Mouse (Mus musculus) midbrain, embryonic 16.5 days (tissue): Measurements from ENCODE around the gene Gm20388. TPM values are rescaled to one million over a fixed set of nuclear protein-coding genes. Genes with fewer than 3 reads are reported as not detected.
"Not testable (repeated sequence)": the region's sequence is repeated elsewhere in the genome, so short reads cannot be mapped to it uniquely, and the experiment has no call there.

Experiments used
- ATAC-seq: fragments of 200-750 bp; cut with Nextera tagmentation; 2 replicates; pipeline ENCODE4 v1.8.0; 2017; ENCODE audit warnings: moderate TSS enrichment
- H3K27ac ChIP-seq: fragments of 300-500 bp; sonication (generic); 2 replicates; pipeline ENCODE4 v1.5.1; 2014; ENCODE audit warnings: mild to moderate bottlenecking, low read length, mixed read lengths
- H3K27me3 ChIP-seq: fragments of 300-500 bp; sonication (generic); 2 replicates; pipeline ENCODE4 v1.6.1; 2014; ENCODE audit warnings: low read depth, low read length, mixed read lengths; ENCODE audit not compliant: control insufficient read depth, insufficient read depth
- H3K36me3 ChIP-seq: fragments of 300-500 bp; sonication (generic); 2 replicates; pipeline ENCODE4 v1.6.1; 2014; ENCODE audit warnings: mild to moderate bottlenecking, low read length, moderate library complexity, mixed read lengths; ENCODE audit not compliant: control insufficient read depth, insufficient read depth
- H3K4me1 ChIP-seq: fragments of 300-500 bp; sonication (generic); 2 replicates; pipeline ENCODE4 v1.6.1; 2014; ENCODE audit warnings: mild to moderate bottlenecking, low read length, mixed read lengths; ENCODE audit not compliant: control insufficient read depth, insufficient read depth
- H3K4me2 ChIP-seq: fragments of 300-500 bp; sonication (generic); 2 replicates; pipeline ENCODE4 v1.6.1; 2014; ENCODE audit warnings: mild to moderate bottlenecking, low read length, mixed read lengths
- H3K4me3 ChIP-seq: fragments of 300-500 bp; sonication (generic); 2 replicates; pipeline ENCODE4 v1.5.1; 2014; ENCODE audit warnings: low read depth, mild to moderate bottlenecking, low read length, moderate library complexity, mixed read lengths
- H3K9ac ChIP-seq: fragments of 300-500 bp; sonication (generic); 2 replicates; pipeline ENCODE4 v1.6.1; 2014; ENCODE audit warnings: low read depth, low read length, mixed read lengths
- H3K9me3 ChIP-seq: fragments of 300-500 bp; sonication (generic); replicated peaks from 2 replicates; pipeline ENCODE4 v1.6.1; 2014; ENCODE audit warnings: mild to moderate bottlenecking, low read length, mixed read lengths; ENCODE audit not compliant: control insufficient read depth, poor library complexity, severe bottlenecking
- WGBS: fragments of 180-500 bp; shearing (Covaris S2); extraction: QIAGEN DNeasy Blood & Tissue Kit; methylation state at CpG from one replicate; pipeline ENCODE4 v1.1.7; 2014; 5-methylcytosine and 5-hydroxymethylcytosine counted together
- polyA plus RNA-seq: library from polyadenylated mRNA; unstranded; fragments of >200 nt; fragmentation: Nextera tagmentation; extraction: Ambion mirVana; gene quantifications from 2 replicates; pipeline ENCODE4 v1.2.1, GENCODE M21; 2015

Gm20388 gene
- polyA plus RNA-seq, 1 experiment from 2014 or later, result 7.5 TPM

DNA sequence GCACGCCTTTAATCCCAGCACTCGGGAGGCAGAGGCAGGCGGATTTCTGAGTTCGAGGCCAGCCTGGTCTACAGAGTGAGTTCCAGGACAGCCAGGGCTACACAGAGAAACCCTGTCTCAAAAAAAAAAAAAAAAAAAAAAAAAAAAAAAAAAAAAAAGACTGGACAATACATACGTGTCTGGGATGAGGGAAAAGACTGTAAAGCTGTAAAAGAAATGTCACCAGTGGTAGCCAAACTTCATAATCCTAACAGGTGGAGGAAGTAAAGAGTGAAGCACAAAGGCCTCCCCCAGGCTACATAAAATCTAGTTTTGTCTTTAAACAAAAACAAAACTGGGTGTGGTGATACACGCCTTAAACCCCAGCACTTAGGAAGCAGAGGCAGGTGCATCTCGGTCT lies 4103.7 kb downstream of the Gm20388 start:
- not testable (repeated sequence) for H3K9me3 ChIP-seq, H3K27ac ChIP-seq, H3K4me1 ChIP-seq, H3K27me3 ChIP-seq, H3K4me2 ChIP-seq, H3K9ac ChIP-seq, H3K4me3 ChIP-seq, H3K36me3 ChIP-seq, ATAC-seq
- WGBS, result 99% methylated on average over 7 of the region's 7 CpGs

DNA sequence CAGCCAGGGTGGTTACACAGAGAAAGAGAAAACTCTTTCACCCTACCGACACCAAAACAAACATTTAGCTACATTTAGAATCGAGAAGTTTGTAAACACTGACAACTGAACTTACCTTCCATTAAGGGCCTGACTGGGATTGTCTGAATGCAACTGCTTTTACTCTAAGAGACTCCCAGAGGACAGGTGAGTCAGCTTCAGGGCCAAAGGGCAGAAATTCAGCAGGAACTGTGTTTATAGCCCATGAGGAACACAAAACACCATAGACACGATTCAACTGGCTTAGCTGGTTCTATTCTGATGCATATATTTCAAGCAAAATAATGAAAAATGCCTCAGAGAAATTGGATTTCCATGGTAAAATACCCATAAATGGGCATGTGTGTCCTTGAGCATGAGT lies 4104.1 kb downstream of the Gm20388 start:
- ATAC-seq, result no peak
- no peak overlapping the region for H3K27ac ChIP-seq
- no peak overlapping the region for H3K9ac ChIP-seq
- no peaks in the 10 kb centered on the region for H3K36me3 ChIP-seq
- no peak overlapping the region for H3K4me3 ChIP-seq
- WGBS, result 82% methylated on average over 3 of the region's 3 CpGs
- H3K9me3 ChIP-seq, result no peaks in the 10 kb centered on the region
- H3K27me3 ChIP-seq, result no peaks in the 10 kb centered on the region
- no peak overlapping the region for H3K4me2 ChIP-seq
- H3K4me1 ChIP-seq, result peaks cover 14% of the 10 kb centered on the region

DNA sequence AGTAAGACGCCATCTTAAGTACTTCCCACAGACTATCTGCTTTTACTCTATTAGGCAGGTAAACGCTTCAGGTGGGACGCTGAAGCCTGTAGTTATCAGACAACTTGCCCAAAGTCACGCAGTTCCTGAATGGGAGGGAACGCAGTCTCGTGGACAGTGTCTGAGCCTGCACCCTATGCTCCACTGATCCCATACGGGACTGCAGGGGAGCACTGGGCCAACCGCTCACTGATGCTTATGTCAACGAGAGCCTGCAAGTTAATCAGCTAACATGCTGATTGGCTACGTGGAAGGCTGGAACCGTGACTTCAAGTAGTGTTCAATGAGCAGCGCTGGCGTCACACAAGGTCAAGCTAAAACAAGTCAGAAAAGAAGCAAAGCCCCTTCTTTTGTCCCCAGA lies 4109.1 kb downstream of the Gm20388 start:
- Histone ChIP-seq H3K9ac (peak overlapping the region; percentile 22; the same call in 1 of the 2 replicates), H3K36me3 (no peaks in the 10 kb centered on the region), H3K4me1 (peaks cover 29% of the 10 kb centered on the region), H3K4me3 (no peak overlapping the region), H3K9me3 (no peaks in the 10 kb centered on the region), H3K27ac (no peak overlapping the region), H3K4me2 (peak overlapping the region; percentile 82), H3K27me3 (no peaks in the 10 kb centered on the region)
- WGBS, result 37% methylated on average over 13 of the region's 13 CpGs
- ATAC-seq, result no peak

DNA sequence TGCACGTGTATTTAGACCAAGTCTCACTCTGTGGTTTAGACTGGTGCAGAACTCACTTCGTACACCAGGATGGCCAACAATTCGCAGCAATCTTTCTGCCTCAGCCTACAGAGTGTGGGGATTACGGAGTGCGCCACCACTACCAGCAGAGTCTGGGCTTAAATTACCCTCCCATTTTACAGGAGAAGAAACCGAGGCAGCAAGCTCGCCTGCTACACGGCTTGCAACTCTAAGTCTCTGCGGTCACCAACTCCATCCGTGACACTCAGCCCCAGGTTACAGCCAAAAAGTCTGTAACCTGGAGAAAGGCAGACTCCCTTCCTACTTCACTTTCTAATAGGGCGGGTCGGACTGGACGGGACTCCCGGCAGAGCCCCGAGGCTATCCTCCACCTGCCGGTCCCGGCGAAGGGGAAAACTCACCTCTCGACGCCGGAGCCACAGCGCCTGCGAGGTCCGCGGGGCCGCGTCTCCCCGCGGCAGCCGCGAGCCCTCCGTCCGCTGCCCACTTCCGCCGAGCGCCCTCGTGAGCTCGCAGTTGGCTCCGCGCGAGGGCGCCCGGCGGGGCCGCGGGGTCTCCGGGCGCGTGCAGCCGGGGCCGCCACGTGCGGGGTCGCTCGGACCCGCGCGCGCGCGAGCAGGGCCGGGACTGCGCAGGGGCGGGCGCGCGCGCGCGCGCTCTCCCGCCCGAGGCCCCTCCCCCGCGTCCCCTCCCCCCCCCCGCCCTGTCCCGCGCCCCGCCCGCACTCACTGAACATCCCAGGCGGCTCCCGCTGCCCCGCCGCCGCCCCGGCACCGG lies 4110.0 kb downstream of the Gm20388 start:
- WGBS, result under 1% methylated on average over 48 of the region's 87 CpGs
- peak overlapping the region; percentile 78 for H3K4me3 ChIP-seq
- peaks cover 29% of the 10 kb centered on the region for H3K4me1 ChIP-seq
- ATAC-seq, result peak; percentile 87
- H3K27me3 ChIP-seq, result no peaks in the 10 kb centered on the region
- no peaks in the 10 kb centered on the region for H3K9me3 ChIP-seq
- H3K27ac ChIP-seq, result peak overlapping the region; percentile 92
- H3K36me3 ChIP-seq, result no peaks in the 10 kb centered on the region
- peak overlapping the region; percentile 82 for H3K9ac ChIP-seq
- peak overlapping the region; percentile 82 for H3K4me2 ChIP-seq

DNA sequence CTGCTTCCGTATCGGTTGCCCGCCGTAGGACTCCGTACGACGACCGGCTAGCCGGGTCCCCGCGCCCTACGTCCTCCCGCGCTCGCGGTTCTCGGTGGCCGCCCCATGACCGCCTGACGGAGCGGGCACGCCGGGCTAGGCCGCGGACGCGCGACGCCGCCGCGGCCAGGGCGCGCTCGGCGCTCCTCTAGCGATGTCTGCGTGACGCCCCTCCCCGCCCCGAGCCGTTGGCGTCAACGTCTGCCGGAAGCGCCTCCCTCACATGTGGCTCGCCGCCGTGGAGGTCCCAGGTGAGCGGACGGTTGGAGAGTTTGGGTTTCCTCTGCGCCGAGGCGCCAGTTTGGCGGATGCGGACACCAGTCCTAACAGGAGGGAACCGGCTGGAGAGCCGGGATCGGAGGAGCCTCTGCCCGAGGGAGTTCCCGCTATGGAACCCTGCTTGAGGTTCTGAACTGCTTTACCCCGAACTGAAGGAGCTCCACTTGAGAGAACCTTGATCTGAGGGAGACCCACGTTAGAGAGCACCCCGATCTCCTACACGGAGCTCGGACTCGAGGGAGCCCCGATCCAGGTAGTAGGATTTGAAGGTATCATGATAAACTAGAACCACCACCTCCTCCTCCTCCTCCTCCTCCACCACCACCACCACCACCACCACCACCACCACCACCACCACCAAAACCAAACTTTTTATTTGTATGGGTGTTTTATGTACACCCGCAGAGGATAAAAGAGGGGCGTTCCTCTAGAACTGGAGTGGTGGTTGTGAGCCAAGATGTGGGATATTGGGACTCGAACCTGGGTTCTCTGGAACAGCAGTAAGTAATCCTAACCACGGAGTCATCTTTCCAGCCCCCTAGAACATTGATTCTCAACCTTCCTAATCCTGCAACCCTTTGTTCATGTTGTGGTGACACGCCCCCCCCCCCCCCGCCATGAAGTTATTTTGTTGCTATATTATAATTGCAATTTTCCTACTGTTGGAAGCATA lies 4110.9 kb downstream of the Gm20388 start, which contains the start of the genes Taf5l and Urb2:
Gene Taf5l (minus strand): TSS at position 161 of the 991 bp plus-strand sequence.
Gene Urb2 (plus strand): TSS at position 272 of the 991 bp plus-strand sequence.
- H3K4me3 ChIP-seq, result peak within 1 kb of the TSS; percentile 78
- H3K4me1 ChIP-seq, result peaks cover 29% of the 10 kb centered on the region
- H3K9ac ChIP-seq, result peak within 1 kb of the TSS; percentile 82
- H3K4me2 ChIP-seq, result peak within 1 kb of the TSS; percentile 82
- 1% methylated on average over 64 of the region's 74 CpGs for WGBS
- peak within 1 kb of the TSS; percentile 92 for H3K27ac ChIP-seq
- no peaks in the 10 kb centered on the region for H3K9me3 ChIP-seq
- no peaks in the 10 kb centered on the region for H3K27me3 ChIP-seq
- peaks cover 2% of the 10 kb centered on the region; the same call in 1 of the 2 replicates for H3K36me3 ChIP-seq
- ATAC-seq, result peak; percentile 92

DNA sequence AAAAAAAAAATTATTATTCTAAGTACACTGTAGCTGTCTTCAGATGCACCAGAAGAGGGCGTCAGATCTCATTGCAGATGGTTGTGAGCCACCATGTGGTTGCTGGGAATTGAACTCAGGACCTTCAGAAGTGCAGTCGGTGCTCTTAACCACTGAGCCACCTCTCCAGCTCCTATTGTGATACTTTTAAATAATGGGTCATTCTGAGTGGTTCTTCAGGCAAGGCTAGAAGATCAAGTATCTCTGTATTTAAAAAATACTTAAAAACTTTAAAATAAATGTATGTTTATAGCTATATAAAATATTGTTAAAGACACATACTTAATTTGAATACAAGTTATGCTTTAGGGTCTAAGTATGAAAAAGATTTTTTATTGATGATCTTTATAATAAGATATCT lies 4115.6 kb downstream of the Gm20388 start:
- not testable (repeated sequence) for H3K4me3 ChIP-seq, H3K9ac ChIP-seq, H3K27ac ChIP-seq, H3K4me1 ChIP-seq, H3K27me3 ChIP-seq, ATAC-seq, H3K4me2 ChIP-seq, H3K9me3 ChIP-seq
- 68% methylated on average over 2 of the region's 2 CpGs for WGBS
- H3K36me3 ChIP-seq, result peaks cover 31% of the 10 kb centered on the region

DNA sequence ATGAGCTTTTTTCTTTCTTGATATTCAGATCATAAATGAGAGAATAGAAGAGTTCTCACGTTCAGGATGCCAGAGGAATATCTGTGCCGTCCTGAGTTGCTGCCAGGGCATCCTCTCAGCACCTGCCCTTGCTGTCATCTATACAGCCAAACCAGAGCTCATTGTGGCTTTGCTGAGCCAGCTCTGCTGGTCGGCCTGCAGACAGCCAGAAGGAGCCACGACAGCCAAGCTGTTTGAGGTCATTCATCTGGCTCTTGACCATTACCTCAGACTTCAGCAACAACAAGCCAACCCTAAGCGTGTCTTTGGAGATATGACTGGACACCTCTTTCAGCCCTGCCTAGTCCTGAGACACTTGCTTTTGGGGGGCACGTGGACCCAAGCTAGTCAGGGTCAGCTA lies 4117.2 kb downstream of the Gm20388 start:
- Histone ChIP-seq H3K27me3 (no peaks in the 10 kb centered on the region), H3K4me2 (no peak overlapping the region), H3K4me1 (peaks cover 3% of the 10 kb centered on the region; the same call in 1 of the 2 replicates), H3K36me3 (peaks cover 34% of the 10 kb centered on the region), H3K4me3 (no peak overlapping the region), H3K27ac (no peak overlapping the region), H3K9me3 (no peaks in the 10 kb centered on the region), H3K9ac (no peak overlapping the region)
- ATAC-seq, result no peak
- 94% methylated on average over 6 of the region's 6 CpGs for WGBS

DNA sequence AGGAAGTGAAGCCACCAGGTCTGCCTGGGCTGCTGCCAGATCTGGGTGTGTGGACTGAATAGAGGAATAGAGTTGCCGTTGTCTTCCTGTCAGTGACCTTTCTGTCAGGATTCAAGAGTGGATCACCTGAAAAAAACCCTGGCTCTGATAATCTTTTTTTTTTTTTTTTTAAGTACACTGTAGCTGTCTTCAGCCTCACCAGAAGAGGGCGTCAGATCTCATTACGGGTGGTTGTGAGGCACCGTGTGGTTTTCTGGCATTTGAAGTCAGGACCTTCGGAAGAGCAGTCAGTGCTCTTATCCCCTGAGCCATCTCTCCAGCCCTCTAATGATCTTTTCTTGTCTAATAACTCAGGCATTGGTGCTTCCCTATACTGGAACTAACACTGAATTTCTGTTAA lies 4122.8 kb downstream of the Gm20388 start:
- no peak for ATAC-seq
- Histone ChIP-seq H3K27me3 (no peaks in the 10 kb centered on the region), H3K4me1 (peaks cover 3% of the 10 kb centered on the region; the same call in 1 of the 2 replicates), H3K4me2 (no peak overlapping the region), H3K27ac (no peak overlapping the region), H3K9me3 (no peaks in the 10 kb centered on the region), H3K4me3 (no peak overlapping the region), H3K9ac (no peak overlapping the region), H3K36me3 (peaks cover 48% of the 10 kb centered on the region)
- WGBS, result 67% methylated on average over 5 of the region's 5 CpGs
